Mouse (Mus musculus) E14TG2a.4 (cell line): ENCODE data around the gene Txlna.

ENCODE experiments used
- H3K27me3 ChIP-seq: 2 replicates; pipeline ENCODE4 v1.6.1; 2014; ENCODE audit warnings: low read length, control low read depth; ENCODE audit not compliant: insufficient read depth
- H3K36me3 ChIP-seq: 2 replicates; pipeline ENCODE4 v1.6.1; 2014; ENCODE audit warnings: low read length, control low read depth; ENCODE audit not compliant: insufficient read depth
- H3K4me1 ChIP-seq: replicated peaks from 2 replicates; pipeline ENCODE4 v1.6.1; 2014; ENCODE audit warnings: low read depth, low read length, control low read depth
- H3K4me3 ChIP-seq: replicated peaks from 2 replicates; pipeline ENCODE4 v1.5.1; 2014; ENCODE audit warnings: mild to moderate bottlenecking, low read length
- H3K9me3 ChIP-seq: 2 replicates; pipeline ENCODE4 v1.6.1; 2014; ENCODE audit warnings: low read length, control low read depth
- CTCF ChIP-seq: conservative IDR thresholded peaks from 2 replicates; pipeline ENCODE4 v1.5.1; 2014; ENCODE audit warnings: low read length
- NANOG ChIP-seq: IDR thresholded peaks from 2 replicates; pipeline ENCODE4 v1.6.1; 2014; ENCODE audit warnings: borderline replicate concordance, low read length, mixed read lengths
- POU5F1 ChIP-seq: IDR thresholded peaks from 2 replicates; pipeline ENCODE4 v1.6.1; 2014; ENCODE audit warnings: low read length, borderline replicate concordance

Gene Txlna

GRCm38 (mm10) chr4:129661584-129661983 is 20.7 kb upstream of the Txlna start:
- Histone ChIP-seq H3K9me3 (no peaks in the 10 kb centered on the region), H3K4me3 (no peak overlapping the region), H3K4me1 (peaks cover 3% of the 10 kb centered on the region; the same call in 1 of the 2 replicates), H3K27me3 (no peaks in the 10 kb centered on the region), H3K36me3 (peaks cover 62% of the 10 kb centered on the region)
- TF ChIP-seq POU5F1 (no peak), NANOG (no peak)

GRCm38 (mm10) chr4:129654770-129655169 is 13.9 kb upstream of the Txlna start:
- Histone ChIP-seq H3K27me3 (no peaks in the 10 kb centered on the region), H3K4me1 (no peaks in the 10 kb centered on the region), H3K36me3 (peaks cover 93% of the 10 kb centered on the region), H3K4me3 (no peak overlapping the region), H3K9me3 (no peaks in the 10 kb centered on the region)
- no peak for TF ChIP-seq CTCF
- no peak for TF ChIP-seq NANOG
- no peak for TF ChIP-seq POU5F1

GRCm38 (mm10) chr4:129650359-129650758 is 9.5 kb upstream of the Txlna start:
- Histone ChIP-seq H3K4me1 (no peaks in the 10 kb centered on the region), H3K27me3 (no peaks in the 10 kb centered on the region), H3K9me3 (no peaks in the 10 kb centered on the region), H3K4me3 (no peak overlapping the region), H3K36me3 (peaks cover 95% of the 10 kb centered on the region)
- no peak for TF ChIP-seq NANOG
- no peak for TF ChIP-seq CTCF
- no peak for TF ChIP-seq POU5F1

GRCm38 (mm10) chr4:129648656-129649055 is 7.8 kb upstream of the Txlna start:
- no peaks in the 10 kb centered on the region for H3K27me3 ChIP-seq
- no peaks in the 10 kb centered on the region for H3K9me3 ChIP-seq
- H3K36me3 ChIP-seq = peaks cover 95% of the 10 kb centered on the region
- no peaks in the 10 kb centered on the region for H3K4me1 ChIP-seq
- no peak overlapping the region for H3K4me3 ChIP-seq
- TF ChIP-seq POU5F1 (no peak), NANOG (no peak), CTCF (no peak)

GRCm38 (mm10) chr4:129645204-129645603 is 4.3 kb upstream of the Txlna start:
- Histone ChIP-seq H3K4me3 (no peak overlapping the region), H3K27me3 (no peaks in the 10 kb centered on the region), H3K36me3 (peaks cover 67% of the 10 kb centered on the region), H3K4me1 (peaks cover 12% of the 10 kb centered on the region), H3K9me3 (no peaks in the 10 kb centered on the region)
- TF ChIP-seq NANOG (no peak), POU5F1 (no peak), CTCF (no peak)

- TF ChIP-seq CTCF (no peak), POU5F1 (no peak), NANOG (no peak)
- peaks cover 64% of the 10 kb centered on the region for H3K36me3 ChIP-seq
- peak overlapping the region; percentile 88 for H3K4me3 ChIP-seq
- no peaks in the 10 kb centered on the region for H3K27me3 ChIP-seq
- no peaks in the 10 kb centered on the region for H3K9me3 ChIP-seq
- peaks cover 39% of the 10 kb centered on the region for H3K4me1 ChIP-seq
Measured at GRCm38 (mm10) chr4:129641756-129642155, 891 bp upstream of the Txlna start.

GRCm38 (mm10) chr4:129640101-129640637 is 696 bp downstream of the Txlna start:
- peak overlapping the region; percentile 88 for H3K4me3 ChIP-seq
- H3K27me3 ChIP-seq = no peaks in the 10 kb centered on the region
- TF ChIP-seq NANOG = no peak
- TF ChIP-seq POU5F1 = no peak
- TF ChIP-seq CTCF = no peak
- peaks cover 45% of the 10 kb centered on the region for H3K4me1 ChIP-seq
- no peaks in the 10 kb centered on the region for H3K9me3 ChIP-seq
- peaks cover 64% of the 10 kb centered on the region for H3K36me3 ChIP-seq

GRCm38 (mm10) chr4:129639221-129639620 is 1.6 kb downstream of the Txlna start:
- TF ChIP-seq CTCF = no peak
- TF ChIP-seq POU5F1 = no peak
- no peak for TF ChIP-seq NANOG
- peaks cover 64% of the 10 kb centered on the region for H3K36me3 ChIP-seq
- H3K9me3 ChIP-seq = no peaks in the 10 kb centered on the region
- H3K4me3 ChIP-seq = peak overlapping the region; percentile 88
- H3K4me1 ChIP-seq = peaks cover 51% of the 10 kb centered on the region
- H3K27me3 ChIP-seq = no peaks in the 10 kb centered on the region

GRCm38 (mm10) chr4:129633852-129634251 is 7.0 kb downstream of the Txlna start:
- H3K36me3 ChIP-seq = peaks cover 98% of the 10 kb centered on the region
- no peak overlapping the region for H3K4me3 ChIP-seq
- H3K9me3 ChIP-seq = no peaks in the 10 kb centered on the region
- TF ChIP-seq NANOG = no peak
- no peak for TF ChIP-seq POU5F1
- TF ChIP-seq CTCF = no peak
- H3K27me3 ChIP-seq = no peaks in the 10 kb centered on the region
- peaks cover 48% of the 10 kb centered on the region for H3K4me1 ChIP-seq

GRCm38 (mm10) chr4:129631867-129632266 is 9.0 kb downstream of the Txlna start:
- Histone ChIP-seq H3K27me3 (no peaks in the 10 kb centered on the region), H3K4me1 (peaks cover 44% of the 10 kb centered on the region), H3K4me3 (no peak overlapping the region), H3K36me3 (peaks cover 100% of the 10 kb centered on the region), H3K9me3 (no peaks in the 10 kb centered on the region)
- TF ChIP-seq POU5F1 (no peak), NANOG (no peak), CTCF (no peak)
